Comparison of ENCODE assay signal across 13 mouse cellular contexts in the genomic region with DNA sequence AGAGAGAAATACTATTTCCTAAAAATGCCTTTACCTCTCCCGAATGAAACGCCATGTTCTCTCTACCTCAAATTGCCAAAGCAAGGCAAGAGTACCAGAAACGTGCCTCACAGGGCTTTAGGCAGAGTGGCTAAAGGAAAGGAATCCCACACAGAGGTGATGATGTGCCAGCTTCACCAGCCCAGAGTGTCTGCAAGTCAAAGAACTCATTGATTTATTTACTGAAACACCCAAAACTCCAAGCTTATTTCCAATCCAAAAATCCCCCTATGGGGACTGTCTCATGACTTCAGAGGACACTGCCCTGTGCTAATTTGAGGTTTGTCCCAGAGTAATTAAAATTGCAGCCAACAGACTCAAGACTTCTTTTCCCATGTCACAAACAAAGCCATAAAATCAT.
DNase-seq lines count a peak whose midpoint lies in the region; ATAC-seq and TF ChIP-seq lines count a peak whose summit lies in the region.
"Had no signal": no experiment of that assay in that cellular context is flagged by ENCODE, and none has a peak within 500 bp of the region (broad histone marks: within the 10 kb centered on the region; RNA-seq: fewer than 3 reads in every experiment).

No protein-coding gene starts in this region.

- peak overlapping the region; percentile 24; the same call in 1 of the 2 replicates for H3K27ac ChIP-seq in heart, embryonic 13.5 days (replicated peaks)
- 0 out of 2 replicates have a peak overlapping the region, but pooled peaks have one; percentile 20 for H3K27ac ChIP-seq in lung, embryonic 14.5 days (ENCODE audit: low read depth)
- no peak overlapping the region for H3K27ac ChIP-seq in embryonic facial prominence, embryonic 14.5 days (replicated peaks; ENCODE audit: low read depth, low read length)
- no peak overlapping the region for H3K27ac ChIP-seq in liver, embryonic 15.5 days (replicated peaks)
- H3K27ac ChIP-seq: hindbrain, embryonic 15.5 days; macrophage had no signal

- no peak for TF ChIP-seq CTCF in lung, embryonic 14.5 days (IDR thresholded peaks at IDR 0.05; ENCODE audit: low read depth)

- H3K36me3 ChIP-seq in heart, embryonic 13.5 days: no peaks in the 10 kb centered on the region
- H3K36me3 ChIP-seq in lung, embryonic 14.5 days (ENCODE audit: insufficient read depth): no peaks in the 10 kb centered on the region
- H3K36me3 ChIP-seq in embryonic facial prominence, embryonic 14.5 days (ENCODE audit: control insufficient read depth, insufficient read depth, low read length): no peaks in the 10 kb centered on the region
- H3K36me3 ChIP-seq in liver, embryonic 15.5 days (replicated peaks): no peaks in the 10 kb centered on the region
- H3K36me3 ChIP-seq: hindbrain, embryonic 15.5 days had no signal

- H3K9ac ChIP-seq in heart, embryonic 13.5 days: peak overlapping the region; percentile 78
- peak overlapping the region; percentile 57 for H3K9ac ChIP-seq in lung, embryonic 14.5 days
- peak overlapping the region; percentile 26; the same call in 1 of the 2 replicates for H3K9ac ChIP-seq in embryonic facial prominence, embryonic 14.5 days (ENCODE audit: low read depth, low read length)
- no peak overlapping the region for H3K9ac ChIP-seq in liver, embryonic 15.5 days
- H3K9ac ChIP-seq: hindbrain, embryonic 15.5 days had no signal

- intact Hi-C loops in heart, postnatal 36 days (cut with DNase I): no loop called here

- peak overlapping the region; percentile 61 for H3K4me2 ChIP-seq in heart, embryonic 13.5 days
- H3K4me2 ChIP-seq in lung, embryonic 14.5 days: peak overlapping the region; percentile 51; the same call in 1 of the 2 replicates
- H3K4me2 ChIP-seq in embryonic facial prominence, embryonic 14.5 days (ENCODE audit: low read depth, low read length): 0 out of 2 replicates have a peak overlapping the region, but pooled peaks have one; percentile 5
- H3K4me2 ChIP-seq in liver, embryonic 15.5 days: 0 out of 2 replicates have a peak overlapping the region, but pooled peaks have one; percentile 10
- H3K4me2 ChIP-seq: hindbrain, embryonic 15.5 days had no signal

- H3K27me3 ChIP-seq in heart, embryonic 13.5 days (replicated peaks): no peaks in the 10 kb centered on the region
- no peaks in the 10 kb centered on the region for H3K27me3 ChIP-seq in lung, embryonic 14.5 days (ENCODE audit: insufficient read depth, low read length)
- H3K27me3 ChIP-seq in embryonic facial prominence, embryonic 14.5 days (replicated peaks; ENCODE audit: control insufficient read depth, insufficient read depth, low read length): no peaks in the 10 kb centered on the region
- H3K27me3 ChIP-seq in liver, embryonic 15.5 days: peaks cover 41% of the 10 kb centered on the region
- H3K27me3 ChIP-seq: hindbrain, embryonic 15.5 days had no signal

- DNase-seq in heart, postnatal 36 days: no peak
- DNase-seq in lung, embryonic 14.5 days: no peak
- no peak for DNase-seq in lung, postnatal 36 days
- DNase-seq in embryonic facial prominence, embryonic 14.5 days (ENCODE audit: low spot score): no peak
- DNase-seq in kidney, adult 9 months: no peak
- DNase-seq: adrenal gland, postnatal 14 days; cerebellum, adult 11 months had no signal

- H3K4me3 ChIP-seq in heart, embryonic 13.5 days: peak overlapping the region; percentile 48
- peak overlapping the region; percentile 35 for H3K4me3 ChIP-seq in lung, embryonic 14.5 days (ENCODE audit: low read depth, low read length)
- H3K4me3 ChIP-seq in embryonic facial prominence, embryonic 14.5 days (ENCODE audit: low read depth, low read length): no peak overlapping the region
- H3K4me3 ChIP-seq in liver, embryonic 15.5 days (replicated peaks): peak overlapping the region; percentile 36
- H3K4me3 ChIP-seq: hindbrain, embryonic 15.5 days had no signal

- H3K4me1 ChIP-seq in heart, embryonic 13.5 days: peaks cover 11% of the 10 kb centered on the region
- H3K4me1 ChIP-seq in lung, embryonic 14.5 days (ENCODE audit: insufficient read depth): no peaks in the 10 kb centered on the region
- peaks cover 3% of the 10 kb centered on the region; the same call in 1 of the 2 replicates for H3K4me1 ChIP-seq in embryonic facial prominence, embryonic 14.5 days (ENCODE audit: control insufficient read depth, insufficient read depth, low read length)
- H3K4me1 ChIP-seq in liver, embryonic 15.5 days (replicated peaks): no peaks in the 10 kb centered on the region
- H3K4me1 ChIP-seq: hindbrain, embryonic 15.5 days had no signal

- 75% methylated on average over 3 of the region's 3 CpGs for WGBS in heart, embryonic 13.5 days
- 76% methylated on average over 3 of the region's 3 CpGs for WGBS in lung, embryonic 14.5 days
- WGBS in embryonic facial prominence, embryonic 14.5 days: 79% methylated on average over 3 of the region's 3 CpGs
- WGBS in liver, embryonic 15.5 days (ENCODE audit: insufficient replicate concordance): 20% methylated on average over 3 of the region's 3 CpGs

- H3K9me3 ChIP-seq in heart, embryonic 13.5 days: no peaks in the 10 kb centered on the region
- H3K9me3 ChIP-seq in lung, embryonic 14.5 days (ENCODE audit: low read depth, low read length): no peaks in the 10 kb centered on the region
- H3K9me3 ChIP-seq in embryonic facial prominence, embryonic 14.5 days (ENCODE audit: control insufficient read depth, low read length): no peaks in the 10 kb centered on the region
- no peaks in the 10 kb centered on the region for H3K9me3 ChIP-seq in liver, embryonic 15.5 days (replicated peaks)
- H3K9me3 ChIP-seq: hindbrain, embryonic 15.5 days had no signal

- ATAC-seq in heart, embryonic 13.5 days (ENCODE audit: extremely low read depth, insufficient number of reproducible peaks, low FRiP score, low TSS enrichment): no peak
- no peak for ATAC-seq in lung, embryonic 14.5 days (ENCODE audit: insufficient read depth)
- no peak for ATAC-seq in embryonic facial prominence, embryonic 14.5 days (ENCODE audit: low read depth)
- ATAC-seq in liver, embryonic 15.5 days (ENCODE audit: insufficient read depth): no peak
- ATAC-seq in erythroblast, adult 5-6 weeks (replicated peaks; ENCODE audit: low FRiP score, poor library complexity, severe bottlenecking): no peak
- ATAC-seq: CD4-positive, CD25-positive, alpha-beta regulatory T cell, adult 4 months had no signal

Comparison
In these comparisons a context has a peak if more than half of its experiments do, and no peak if none do; other contexts are left out.
1. H3K27ac ChIP-seq: peak in heart, embryonic 13.5 days (single experiment) and lung, embryonic 14.5 days (single experiment); none in embryonic facial prominence, embryonic 14.5 days (single experiment) and liver, embryonic 15.5 days (single experiment).
2. H3K4me2 ChIP-seq: peak in every context shown above with its lines; median percentile 61 in heart, embryonic 13.5 days; 51 in lung, embryonic 14.5 days; 10 in liver, embryonic 15.5 days; 5 in embryonic facial prominence, embryonic 14.5 days.